Mouse (Mus musculus): ENCODE data around the gene Btaf1. TPM values are rescaled to one million over a fixed set of nuclear protein-coding genes. Genes with fewer than 3 reads are reported as not detected.

Gene Btaf1
- polyA plus RNA-seq (2015; fragmentation: Nextera tagmentation; extraction: Ambion mirVana), result 11.4 and 12.3 TPM in 2 replicates

- ATAC-seq, result peak; percentile 99
- Histone ChIP-seq H3K4me2 (replicated peaks) (peak within 1 kb of the TSS; percentile 76), H3K27ac (peak within 1 kb of the TSS; percentile 95), H3K4me3 (replicated peaks) (peak within 1 kb of the TSS; percentile 95), H3K36me3 (no peaks in the 10 kb centered on the region), H3K9ac (replicated peaks) (peak within 1 kb of the TSS; percentile 85), H3K9me3 (no peaks in the 10 kb centered on the region), H3K27me3 (peaks cover 3% of the 10 kb centered on the region; the same call in 1 of the 2 replicates), H3K4me1 (replicated peaks) (peaks cover 27% of the 10 kb centered on the region)
- WGBS, result under 1% methylated on average over 92 of the region's 98 CpGs
Observed at GRCm38 (mm10) chr19:36925671-36926552, at the start of gene Btaf1. Btaf1 (plus strand) TSS chr19:36926079.

DNA sequence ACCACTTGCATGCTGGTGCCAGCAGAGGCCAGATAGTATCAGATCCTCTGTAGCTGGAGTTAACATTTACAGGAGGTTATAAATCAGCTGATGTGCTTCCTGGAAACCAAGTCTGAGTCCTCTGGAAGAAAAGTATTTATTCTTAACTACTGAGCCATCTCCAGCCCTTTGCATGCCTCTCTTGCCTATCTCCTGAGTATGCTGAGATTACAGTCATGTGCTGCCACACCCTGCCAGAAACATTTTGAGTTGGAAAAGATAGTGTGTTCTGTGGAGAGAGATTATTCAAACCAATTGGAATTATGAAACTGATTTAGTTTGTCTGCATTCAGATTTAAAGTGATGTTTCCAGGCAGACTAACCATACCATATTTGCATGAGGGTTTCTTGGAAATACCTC lies 48.5 kb upstream of the Btaf1 start:
- Histone ChIP-seq H3K27me3 (no peaks in the 10 kb centered on the region), H3K9me3 (no peaks in the 10 kb centered on the region), H3K27ac (no peak overlapping the region), H3K4me1 (replicated peaks) (no peaks in the 10 kb centered on the region), H3K4me2 (replicated peaks) (no peak overlapping the region), H3K36me3 (peaks cover 80% of the 10 kb centered on the region), H3K4me3 (replicated peaks) (no peak overlapping the region), H3K9ac (replicated peaks) (no peak overlapping the region)
- no peak for ATAC-seq

- Histone ChIP-seq H3K27ac (no peak overlapping the region), H3K9ac (replicated peaks) (no peak overlapping the region), H3K4me3 (replicated peaks) (no peak overlapping the region), H3K36me3 (peaks cover 82% of the 10 kb centered on the region), H3K27me3 (no peaks in the 10 kb centered on the region), H3K9me3 (no peaks in the 10 kb centered on the region), H3K4me2 (replicated peaks) (no peak overlapping the region), H3K4me1 (replicated peaks) (no peaks in the 10 kb centered on the region)
- WGBS, result 85% methylated on average over 11 of the region's 11 CpGs
- ATAC-seq, result no peak
Observed at GRCm38 (mm10) chr19:36878743-36879495, 47.0 kb upstream of the Btaf1 start.

GRCm38 (mm10) chr19:36883119-36883518 lies 42.8 kb upstream of the Btaf1 start:
- H3K9me3 ChIP-seq, result no peaks in the 10 kb centered on the region
- no peak overlapping the region for H3K4me3 ChIP-seq (replicated peaks)
- no peak overlapping the region for H3K9ac ChIP-seq (replicated peaks)
- H3K36me3 ChIP-seq, result peaks cover 81% of the 10 kb centered on the region
- H3K27ac ChIP-seq, result no peak overlapping the region
- H3K27me3 ChIP-seq, result no peaks in the 10 kb centered on the region
- H3K4me2 ChIP-seq (replicated peaks), result no peak overlapping the region
- no peaks in the 10 kb centered on the region for H3K4me1 ChIP-seq (replicated peaks)
- 76% methylated on average over 6 of the region's 6 CpGs for WGBS
- 0 out of 2 replicates have a peak, but pooled peaks have one; percentile 17 for ATAC-seq

- no peaks in the 10 kb centered on the region for H3K27me3 ChIP-seq
- no peak overlapping the region for H3K4me3 ChIP-seq (replicated peaks)
- 78% methylated on average over 2 of the region's 2 CpGs for WGBS
- H3K36me3 ChIP-seq, result peaks cover 87% of the 10 kb centered on the region
- ATAC-seq, result no peak
- no peak overlapping the region for H3K4me2 ChIP-seq (replicated peaks)
- no peaks in the 10 kb centered on the region for H3K4me1 ChIP-seq (replicated peaks)
- H3K9me3 ChIP-seq, result no peaks in the 10 kb centered on the region
- H3K9ac ChIP-seq (replicated peaks), result no peak overlapping the region
- no peak overlapping the region for H3K27ac ChIP-seq
Observed at GRCm38 (mm10) chr19:36886316-36886715, 39.6 kb upstream of the Btaf1 start.

GRCm38 (mm10) chr19:36887706-36888105 lies 38.2 kb upstream of the Btaf1 start:
- Histone ChIP-seq H3K27me3 (no peaks in the 10 kb centered on the region), H3K4me1 (replicated peaks) (no peaks in the 10 kb centered on the region), H3K9me3 (no peaks in the 10 kb centered on the region), H3K9ac (replicated peaks) (no peak overlapping the region), H3K4me3 (replicated peaks) (no peak overlapping the region), H3K36me3 (peaks cover 86% of the 10 kb centered on the region), H3K27ac (no peak overlapping the region), H3K4me2 (replicated peaks) (no peak overlapping the region)
- no peak for ATAC-seq
- 45% methylated on average over 3 of the region's 3 CpGs for WGBS

- Histone ChIP-seq H3K9me3 (no peaks in the 10 kb centered on the region), H3K4me1 (replicated peaks) (peaks cover 10% of the 10 kb centered on the region), H3K27ac (no peak overlapping the region), H3K4me3 (replicated peaks) (no peak overlapping the region), H3K4me2 (replicated peaks) (no peak overlapping the region), H3K36me3 (peaks cover 75% of the 10 kb centered on the region), H3K9ac (replicated peaks) (no peak overlapping the region), H3K27me3 (no peaks in the 10 kb centered on the region)
- WGBS, result over 99% methylated on average over 3 of the region's 3 CpGs
- no peak for ATAC-seq
Observed at GRCm38 (mm10) chr19:36891746-36892145, 34.1 kb upstream of the Btaf1 start.

DNA sequence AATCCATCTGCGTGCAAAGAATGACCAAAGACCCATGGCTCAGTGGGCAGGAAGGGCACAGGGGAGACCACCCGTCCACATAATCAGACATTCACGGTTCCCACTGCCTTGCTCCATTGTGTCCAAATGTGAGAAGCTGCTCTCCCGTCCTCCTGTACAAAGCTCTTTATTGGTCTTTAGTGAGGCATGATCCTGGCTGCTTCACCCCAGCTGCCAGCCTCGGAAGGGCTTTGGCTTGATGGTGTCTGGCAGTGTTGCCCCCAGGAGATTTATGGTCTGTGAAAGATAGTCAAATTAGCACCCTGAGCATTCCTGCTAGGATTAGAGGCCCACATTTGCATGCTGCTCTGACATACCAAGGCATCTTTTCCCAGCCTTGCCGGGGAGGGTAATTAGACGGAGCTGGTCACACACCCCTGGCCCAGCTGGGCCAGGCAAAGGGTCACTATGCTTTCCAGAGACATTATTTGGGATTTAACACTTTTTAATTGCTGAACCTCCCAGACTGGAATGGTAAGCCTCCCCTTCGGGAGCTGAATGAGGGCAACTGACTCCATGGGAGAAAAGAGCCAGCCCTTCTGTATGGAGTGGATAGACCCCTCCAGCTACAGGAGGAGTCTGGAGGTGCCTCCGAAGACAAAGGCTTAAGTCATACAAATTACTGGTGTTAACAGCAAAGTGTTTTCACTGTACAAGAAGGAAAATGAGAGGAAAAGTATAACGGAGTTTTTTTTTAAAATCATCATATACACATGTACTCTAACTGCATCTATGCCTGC lies 28.9 kb upstream of the Btaf1 start:
- peaks cover 27% of the 10 kb centered on the region for H3K36me3 ChIP-seq
- H3K27me3 ChIP-seq, result no peaks in the 10 kb centered on the region
- H3K9ac ChIP-seq (replicated peaks), result peak overlapping the region; percentile 48
- peak overlapping the region; percentile 78 for H3K27ac ChIP-seq
- H3K9me3 ChIP-seq, result no peaks in the 10 kb centered on the region
- WGBS, result 3% methylated on average over 10 of the region's 10 CpGs
- H3K4me1 ChIP-seq (replicated peaks), result peaks cover 17% of the 10 kb centered on the region
- H3K4me3 ChIP-seq (replicated peaks), result no peak overlapping the region
- H3K4me2 ChIP-seq (replicated peaks), result 0 out of 2 replicates have a peak overlapping the region, but pooled peaks have one; percentile 11
- peak; percentile 93 for ATAC-seq

DNA sequence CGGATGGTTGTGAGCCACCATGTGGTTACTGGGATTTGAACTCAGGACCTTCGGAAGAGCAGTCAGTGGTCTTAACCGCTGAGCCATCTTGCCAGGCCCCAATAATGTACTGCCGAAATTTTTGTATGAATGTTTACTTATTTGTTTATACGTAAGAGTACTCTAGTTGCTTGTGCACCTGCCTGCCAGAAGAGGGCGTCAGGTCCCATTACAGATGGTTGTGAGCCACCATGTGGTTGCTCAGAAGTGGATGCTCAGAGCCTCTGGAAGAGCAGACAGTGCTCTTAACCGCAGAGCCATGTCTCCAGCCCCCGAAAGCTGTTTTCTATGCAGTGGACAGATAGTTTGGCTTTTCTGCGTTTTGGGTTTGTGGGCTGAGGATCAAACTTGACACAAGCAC lies 28.1 kb upstream of the Btaf1 start:
- 45% methylated on average over 9 of the region's 9 CpGs for WGBS
- no peak for ATAC-seq

DNA sequence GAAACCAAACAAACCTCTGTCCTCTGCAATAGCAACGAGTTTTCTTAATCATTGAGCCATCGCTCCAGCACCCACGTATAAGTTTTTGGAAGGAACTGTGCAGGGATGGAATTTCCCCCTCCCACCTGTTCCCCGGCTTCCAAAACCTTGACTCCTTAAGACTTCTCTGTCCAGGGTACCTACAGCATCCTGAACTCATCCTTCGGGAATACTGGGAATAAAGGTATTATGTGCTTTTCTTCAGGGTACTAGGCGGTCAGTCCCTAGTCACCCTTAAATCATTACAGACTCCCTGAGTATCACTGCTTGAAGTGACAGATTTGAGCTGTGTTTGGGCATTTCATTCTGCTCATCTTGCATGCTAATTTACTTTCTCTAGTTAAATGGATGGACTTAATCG lies 22.5 kb upstream of the Btaf1 start:
- peak overlapping the region; percentile 48 for H3K4me3 ChIP-seq (replicated peaks)
- WGBS, result 35% methylated on average over 7 of the region's 7 CpGs
- no peaks in the 10 kb centered on the region for H3K36me3 ChIP-seq
- H3K27ac ChIP-seq, result peak overlapping the region; percentile 80
- H3K9me3 ChIP-seq, result no peaks in the 10 kb centered on the region
- ATAC-seq, result no peak
- peak overlapping the region; percentile 67; the same call in 1 of the 2 replicates for H3K9ac ChIP-seq (replicated peaks)
- no peaks in the 10 kb centered on the region; the same call in 1 of the 2 replicates for H3K27me3 ChIP-seq
- H3K4me1 ChIP-seq (replicated peaks), result peaks cover 16% of the 10 kb centered on the region
- H3K4me2 ChIP-seq (replicated peaks), result peak overlapping the region; percentile 72

More for the DNA sequence above, 28.1 kb upstream of the Btaf1 start:
- peaks cover 17% of the 10 kb centered on the region for H3K4me1 ChIP-seq (replicated peaks)
- H3K27ac ChIP-seq, result peak overlapping the region; percentile 78
- peaks cover 21% of the 10 kb centered on the region for H3K36me3 ChIP-seq
- H3K9ac ChIP-seq (replicated peaks), result no peak overlapping the region
- H3K4me3 ChIP-seq (replicated peaks), result no peak overlapping the region
- H3K9me3 ChIP-seq, result no peaks in the 10 kb centered on the region
- no peaks in the 10 kb centered on the region; the same call in 1 of the 2 replicates for H3K27me3 ChIP-seq
- no peak overlapping the region for H3K4me2 ChIP-seq (replicated peaks)

- WGBS, result under 1% methylated on average over 41 of the region's 41 CpGs
- Histone ChIP-seq H3K27me3 (no peaks in the 10 kb centered on the region; the same call in 1 of the 2 replicates), H3K9me3 (no peaks in the 10 kb centered on the region), H3K4me2 (replicated peaks) (peak overlapping the region; percentile 72), H3K27ac (peak overlapping the region; percentile 80), H3K9ac (replicated peaks) (peak overlapping the region; percentile 67), H3K4me1 (replicated peaks) (peaks cover 16% of the 10 kb centered on the region), H3K36me3 (no peaks in the 10 kb centered on the region), H3K4me3 (replicated peaks) (peak overlapping the region; percentile 48)
- ATAC-seq, result peak; percentile 93
Observed at GRCm38 (mm10) chr19:36904211-36905007, 21.5 kb upstream of the Btaf1 start.

All from midbrain, embryonic 13.5 days (tissue).